Mouse (Mus musculus) brain, embryonic 18.5 days (tissue): ENCODE measurements at regions not wholly inside any gene's neighbourhood (a gene's known extent, or its start where the extent isn't known, plus 50 kb on each side); places are given as distances from the start of the nearest gene placed in this dataset.
A peak's percentile ranks its signal among the peaks of the same experiment; 100 is the strongest.

Experiments used
- DNase-seq: peaks from one replicate; pipeline ENCODE4 v3.0.0-alpha.2; 2012; ENCODE audit warnings: low read depth, low spot score

GRCm38 (mm10) chr2:19714025-19714424, 56.5 kb downstream of the Otud1 start:
- no peak for DNase-seq

GRCm38 (mm10) chr2:19715564-19716238, 58.1 kb downstream of the Otud1 start:
- DNase-seq: peak; percentile 55

- no peak for DNase-seq
These were observed 58.8 kb downstream of the Otud1 start for GRCm38 (mm10) chr2:19716388-19716787.

GRCm38 (mm10) chr2:19726085-19726484, 68.5 kb downstream of the Otud1 start:
- no peak for DNase-seq

- DNase-seq: no peak
These were observed 69.4 kb downstream of the Otud1 start for GRCm38 (mm10) chr2:19726904-19727303.

- no peak for DNase-seq
These were observed 75.6 kb downstream of the Otud1 start for GRCm38 (mm10) chr2:19732922-19733859.

GRCm38 (mm10) chr2:19734164-19734870, 76.8 kb downstream of the Otud1 start:
- no peak for DNase-seq

GRCm38 (mm10) chr2:19741508-19741907, 84.0 kb downstream of the Otud1 start:
- no peak for DNase-seq

GRCm38 (mm10) chr2:19743467-19743866, 85.9 kb downstream of the Otud1 start:
- DNase-seq: no peak

GRCm38 (mm10) chr2:19744986-19745660, 87.6 kb downstream of the Otud1 start:
- no peak for DNase-seq

- DNase-seq: no peak
These were observed 95.2 kb downstream of the Otud1 start for GRCm38 (mm10) chr2:19752753-19753152.

- DNase-seq: no peak
These were observed 95.9 kb downstream of the Otud1 start for GRCm38 (mm10) chr2:19753479-19753878.

- no peak for DNase-seq
These were observed 100.4 kb downstream of the Otud1 start for GRCm38 (mm10) chr2:19757910-19758309.

- no peak for DNase-seq
These were observed 101.6 kb downstream of the Otud1 start for GRCm38 (mm10) chr2:19759169-19759568.

GRCm38 (mm10) chr2:19759577-19759976, 102.0 kb downstream of the Otud1 start:
- no peak for DNase-seq

GRCm38 (mm10) chr2:19762996-19763395, 105.4 kb downstream of the Otud1 start:
- DNase-seq: no peak

GRCm38 (mm10) chr2:19784913-19785312, 124.7 kb upstream of the Etl4 start:
- DNase-seq: no peak

GRCm38 (mm10) chr2:19785663-19786260, 123.8 kb upstream of the Etl4 start:
- no peak for DNase-seq

- DNase-seq: no peak
These were observed 117.4 kb upstream of the Etl4 start for GRCm38 (mm10) chr2:19792177-19792576.

GRCm38 (mm10) chr2:19796790-19797189, 112.8 kb upstream of the Etl4 start:
- no peak for DNase-seq
